Mouse (Mus musculus) limb, embryonic 15.5 days (tissue): ENCODE measurements around the gene Vps26a. TPM values are rescaled to one million over a fixed set of nuclear protein-coding genes. Genes with fewer than 3 reads are reported as not detected.

Source experiments
- ATAC-seq: fragments of 200-750 bp; cut with Nextera tagmentation; 2 replicates; pipeline ENCODE4 v1.8.0; 2017; ENCODE audit warnings: low read depth, moderate TSS enrichment; ENCODE audit not compliant: insufficient number of reproducible peaks, low FRiP score, low TSS enrichment
- H3K27ac ChIP-seq: fragments of 300-500 bp; sonication (generic); 2 replicates; pipeline ENCODE4 v1.5.1; 2015; ENCODE audit warnings: moderate library complexity, mild to moderate bottlenecking, inconsistent platforms
- H3K27me3 ChIP-seq: fragments of 300-500 bp; sonication (generic); 2 replicates; pipeline ENCODE4 v1.6.1; 2015; ENCODE audit warnings: inconsistent platforms
- H3K36me3 ChIP-seq: fragments of 300-500 bp; sonication (generic); 2 replicates; pipeline ENCODE4 v1.6.1; 2015; ENCODE audit warnings: inconsistent platforms
- H3K4me1 ChIP-seq: fragments of 300-500 bp; sonication (generic); 2 replicates; pipeline ENCODE4 v1.6.1; 2015; ENCODE audit warnings: inconsistent platforms
- H3K4me2 ChIP-seq: fragments of 300-500 bp; sonication (generic); 2 replicates; pipeline ENCODE4 v1.6.1; 2015; ENCODE audit warnings: mild to moderate bottlenecking, inconsistent platforms
- H3K4me3 ChIP-seq: fragments of 300-500 bp; sonication (generic); 2 replicates; pipeline ENCODE4 v1.5.1; 2015; ENCODE audit warnings: mild to moderate bottlenecking, inconsistent platforms
- H3K9ac ChIP-seq: fragments of 300-500 bp; sonication (generic); 2 replicates; pipeline ENCODE4 v1.6.1; 2015; ENCODE audit warnings: inconsistent platforms
- H3K9me3 ChIP-seq: fragments of 300-500 bp; sonication (generic); 2 replicates; pipeline ENCODE4 v1.6.1; 2016; ENCODE audit warnings: inconsistent platforms
- WGBS: fragments of 180-500 bp; shearing (Covaris S2); methylation state at CpG from one replicate; pipeline ENCODE4 v1.1.7; 2015; 5-methylcytosine and 5-hydroxymethylcytosine counted together
- polyA plus RNA-seq: library from polyadenylated mRNA; unstranded; fragments of >200 nt; fragmentation: Nextera tagmentation; extraction: Ambion mirVana; gene quantifications from 2 replicates; pipeline ENCODE4 v1.2.1, GENCODE M21; 2015

Gene Vps26a
- polyA plus RNA-seq, 1 experiment from 2014 or later, result 76.1 TPM

DNA sequence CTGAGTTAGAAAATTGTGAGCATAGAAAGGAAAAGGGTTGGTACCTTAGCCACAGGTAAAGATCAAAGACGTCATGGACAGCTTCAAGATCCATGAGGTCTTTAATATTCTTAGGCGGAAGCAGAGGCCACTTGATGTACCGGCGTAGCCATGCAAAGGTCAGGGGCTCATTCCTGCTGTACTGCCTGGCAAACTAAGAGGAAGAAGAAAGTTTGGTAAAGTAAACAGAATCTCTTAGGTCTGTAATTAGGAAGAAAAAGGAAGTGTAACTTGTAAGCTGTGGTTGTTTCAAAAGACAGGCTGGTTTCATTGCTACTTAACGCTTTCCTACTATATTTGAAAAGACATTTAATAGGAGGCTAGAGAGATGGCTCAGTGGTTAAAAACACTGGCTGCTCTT is 56.2 kb downstream of the Vps26a start:
- Histone ChIP-seq H3K27me3 (no peaks in the 10 kb centered on the region), H3K4me3 (no peak overlapping the region), H3K9ac (no peak overlapping the region), H3K27ac (no peak overlapping the region), H3K36me3 (peaks cover 77% of the 10 kb centered on the region), H3K4me1 (peaks cover 3% of the 10 kb centered on the region; the same call in 1 of the 2 replicates), H3K9me3 (no peaks in the 10 kb centered on the region), H3K4me2 (no peak overlapping the region)
- no peak for ATAC-seq
- 93% methylated on average over 5 of the region's 5 CpGs for WGBS

DNA sequence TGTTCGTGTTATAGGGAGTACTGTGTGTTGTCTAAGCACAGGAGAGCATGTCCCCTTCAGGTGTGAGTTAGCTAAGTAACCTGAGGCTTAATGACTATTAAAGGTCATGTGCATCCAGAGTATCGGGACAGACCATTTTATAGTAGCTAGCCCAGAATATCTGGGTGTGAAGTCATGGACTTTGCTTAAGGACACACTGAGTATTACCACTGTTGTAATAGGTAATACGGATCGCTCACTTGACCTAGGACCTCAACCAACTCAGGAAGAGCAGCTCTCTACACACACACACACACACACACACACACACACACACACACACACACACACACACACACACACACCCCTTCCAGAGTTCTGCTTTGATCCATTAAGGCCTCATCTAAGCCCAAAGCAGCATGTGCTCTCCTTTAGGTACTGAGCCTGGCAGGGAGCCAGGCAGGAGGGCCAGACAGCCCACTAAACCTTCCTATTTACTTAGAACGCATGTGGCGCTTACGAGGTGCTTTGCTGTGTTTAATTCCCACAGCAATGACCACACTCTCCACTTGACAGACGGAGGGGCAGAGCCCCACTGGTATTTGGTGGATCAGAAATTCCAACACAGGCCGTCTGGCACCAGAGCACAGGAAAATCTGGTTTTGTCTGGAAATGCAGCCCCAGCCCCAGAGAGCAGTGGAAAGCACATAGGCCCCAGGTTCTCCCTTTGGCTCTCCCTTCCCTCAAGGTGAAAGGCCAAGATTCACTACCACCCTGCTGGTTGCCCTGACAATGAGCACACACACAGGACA is 61.3 kb downstream of the Vps26a start:
- 29% methylated on average over 9 of the region's 9 CpGs for WGBS
- H3K27ac ChIP-seq, result peak overlapping the region; percentile 9; the same call in 1 of the 2 replicates
- no peaks in the 10 kb centered on the region for H3K27me3 ChIP-seq
- H3K4me2 ChIP-seq, result no peak overlapping the region
- H3K4me3 ChIP-seq, result no peak overlapping the region
- peaks cover 5% of the 10 kb centered on the region; the same call in 1 of the 2 replicates for H3K4me1 ChIP-seq
- no peak overlapping the region for H3K9ac ChIP-seq
- ATAC-seq, result peak; percentile 33; the same call in 1 of the 2 replicates
- H3K36me3 ChIP-seq, result peaks cover 27% of the 10 kb centered on the region
- H3K9me3 ChIP-seq, result no peaks in the 10 kb centered on the region

GRCm38 (mm10) chr10:62422255-62422654 is 64.3 kb downstream of the Vps26a start, which contains the start of gene Hkdc1:
Gene Hkdc1 (minus strand): TSS chr10:62422491.
- WGBS, result 32% methylated on average over 15 of the region's 15 CpGs
- Histone ChIP-seq H3K9ac (no peak within 1 kb of the TSS), H3K4me1 (peaks cover 5% of the 10 kb centered on the region; the same call in 1 of the 2 replicates), H3K27ac (peak within 1 kb of the TSS; percentile 43; the same call in 1 of the 2 replicates), H3K36me3 (no peaks in the 10 kb centered on the region), H3K4me3 (peak within 1 kb of the TSS; percentile 5; the same call in 1 of the 2 replicates), H3K27me3 (no peaks in the 10 kb centered on the region), H3K4me2 (peak within 1 kb of the TSS; percentile 32), H3K9me3 (no peaks in the 10 kb centered on the region)
- ATAC-seq, result 0 out of 2 replicates have a peak, but pooled peaks have one; percentile 10

GRCm38 (mm10) chr10:62421127-62421526 is 65.5 kb downstream of the Vps26a start:
- H3K36me3 ChIP-seq, result no peaks in the 10 kb centered on the region
- no peak overlapping the region for H3K4me3 ChIP-seq
- no peak overlapping the region for H3K9ac ChIP-seq
- no peak overlapping the region for H3K27ac ChIP-seq
- no peak overlapping the region for H3K4me2 ChIP-seq
- H3K4me1 ChIP-seq, result peaks cover 5% of the 10 kb centered on the region; the same call in 1 of the 2 replicates
- 84% methylated on average over 3 of the region's 3 CpGs for WGBS
- no peaks in the 10 kb centered on the region for H3K27me3 ChIP-seq
- ATAC-seq, result no peak
- H3K9me3 ChIP-seq, result no peaks in the 10 kb centered on the region

DNA sequence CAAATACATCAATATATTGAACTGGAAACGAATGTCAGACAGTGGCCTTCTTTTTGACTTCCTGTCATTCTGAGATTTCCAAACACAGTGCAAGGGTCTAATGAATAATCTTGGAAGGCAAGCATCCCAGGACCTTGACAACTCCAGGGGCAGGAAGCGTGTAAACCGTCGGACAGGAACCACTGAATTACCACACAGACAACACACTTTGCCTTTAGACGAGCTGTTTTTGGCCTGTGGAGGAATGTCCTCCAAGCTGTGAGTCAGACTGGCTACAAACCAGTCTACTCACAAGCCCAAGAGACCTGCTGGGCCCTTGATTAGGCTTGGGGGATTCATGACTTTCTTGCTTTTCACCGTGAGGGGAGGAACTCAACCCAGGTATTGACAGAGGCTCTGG is 66.2 kb downstream of the Vps26a start:
- Histone ChIP-seq H3K27ac (no peak overlapping the region), H3K4me3 (no peak overlapping the region), H3K4me1 (peaks cover under 1% of the 10 kb centered on the region; the same call in 1 of the 2 replicates), H3K4me2 (no peak overlapping the region), H3K27me3 (no peaks in the 10 kb centered on the region), H3K36me3 (no peaks in the 10 kb centered on the region), H3K9ac (no peak overlapping the region), H3K9me3 (no peaks in the 10 kb centered on the region)
- no peak for ATAC-seq
- 66% methylated on average over 6 of the region's 6 CpGs for WGBS

DNA sequence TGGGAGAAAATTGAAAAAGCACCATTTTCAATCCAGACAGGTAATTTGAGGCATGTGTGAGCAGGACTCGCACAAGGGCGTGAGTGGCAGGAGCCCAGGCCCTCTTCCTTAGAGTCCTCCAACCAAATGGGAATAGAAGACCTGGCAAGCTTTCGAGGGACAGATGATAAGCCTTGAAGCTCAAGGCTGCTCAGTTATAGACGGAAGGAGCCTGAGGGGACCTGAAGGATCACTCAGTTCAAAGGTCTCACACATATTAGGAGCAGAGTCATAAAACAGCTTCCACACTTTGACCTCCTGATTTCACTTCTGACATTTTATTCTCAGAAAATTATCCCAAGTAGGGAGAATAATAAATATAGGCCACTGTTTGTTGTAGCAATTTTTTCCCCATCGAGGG is 67.2 kb downstream of the Vps26a start:
- Histone ChIP-seq H3K4me2 (no peak overlapping the region), H3K27me3 (no peaks in the 10 kb centered on the region), H3K4me1 (no peaks in the 10 kb centered on the region), H3K9ac (no peak overlapping the region), H3K36me3 (no peaks in the 10 kb centered on the region), H3K4me3 (no peak overlapping the region), H3K27ac (no peak overlapping the region), H3K9me3 (no peaks in the 10 kb centered on the region)
- ATAC-seq, result no peak
- 63% methylated on average over 5 of the region's 5 CpGs for WGBS

- H3K36me3 ChIP-seq, result no peaks in the 10 kb centered on the region
- no peak overlapping the region for H3K27ac ChIP-seq
- H3K4me2 ChIP-seq, result no peak overlapping the region
- no peaks in the 10 kb centered on the region for H3K27me3 ChIP-seq
- H3K9me3 ChIP-seq, result no peaks in the 10 kb centered on the region
- H3K4me1 ChIP-seq, result no peaks in the 10 kb centered on the region
- WGBS, result 74% methylated on average over 7 of the region's 7 CpGs
- no peak for ATAC-seq
- H3K9ac ChIP-seq, result no peak overlapping the region
- H3K4me3 ChIP-seq, result no peak overlapping the region
These were observed 67.7 kb downstream of the Vps26a start for GRCm38 (mm10) chr10:62418831-62419356.

DNA sequence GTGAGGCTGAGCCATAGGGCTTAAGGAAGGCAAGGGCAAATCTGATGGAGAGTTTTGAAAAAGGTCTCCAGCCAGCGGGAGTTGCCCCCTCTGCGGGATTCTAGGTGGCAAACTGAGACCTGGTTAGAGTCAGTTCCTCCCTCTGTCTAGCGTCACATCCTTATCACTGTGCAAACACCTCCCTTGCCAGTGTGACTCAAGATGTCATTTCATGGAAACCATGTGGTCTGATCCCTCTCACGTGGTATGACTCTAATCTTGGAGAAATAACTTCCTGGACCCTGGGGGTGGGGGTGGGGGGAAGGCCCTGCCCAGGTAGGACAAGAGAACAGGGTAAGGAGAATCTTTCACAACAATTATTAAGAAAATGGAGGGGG is 73.0 kb downstream of the Vps26a start:
- no peaks in the 10 kb centered on the region for H3K9me3 ChIP-seq
- no peak for ATAC-seq

GRCm38 (mm10) chr10:62412906-62413605 is 73.5 kb downstream of the Vps26a start:
- ATAC-seq, result no peak; the same call in 1 of the 2 replicates
- H3K4me2 ChIP-seq, result no peak overlapping the region

More for the DNA sequence above, 73.0 kb downstream of the Vps26a start:
- WGBS, result 38% methylated on average over 4 of the region's 4 CpGs
- H3K27me3 ChIP-seq, result no peaks in the 10 kb centered on the region
- H3K4me1 ChIP-seq, result no peaks in the 10 kb centered on the region
- no peak overlapping the region for H3K27ac ChIP-seq
- no peaks in the 10 kb centered on the region for H3K36me3 ChIP-seq
- no peak overlapping the region for H3K4me3 ChIP-seq
- H3K4me2 ChIP-seq, result no peak overlapping the region
- H3K9ac ChIP-seq, result no peak overlapping the region

GRCm38 (mm10) chr10:62411431-62412410 is 74.9 kb downstream of the Vps26a start:
- Histone ChIP-seq H3K36me3 (no peaks in the 10 kb centered on the region), H3K9me3 (no peaks in the 10 kb centered on the region), H3K27me3 (0 out of 2 replicates have a peak, but pooled peaks cover 5% of the 10 kb centered on the region), H3K4me2 (no peak overlapping the region), H3K27ac (no peak overlapping the region), H3K9ac (no peak overlapping the region), H3K4me3 (no peak overlapping the region), H3K4me1 (no peaks in the 10 kb centered on the region)
- no peak for ATAC-seq
- 70% methylated on average over 19 of the region's 19 CpGs for WGBS

More at GRCm38 (mm10) chr10:62412906-62413605, 73.5 kb downstream of the Vps26a start:
- Histone ChIP-seq H3K9me3 (no peaks in the 10 kb centered on the region), H3K4me1 (no peaks in the 10 kb centered on the region), H3K36me3 (no peaks in the 10 kb centered on the region), H3K4me3 (no peak overlapping the region), H3K27me3 (no peaks in the 10 kb centered on the region), H3K27ac (no peak overlapping the region), H3K9ac (no peak overlapping the region)
- WGBS, result 13% methylated on average over 8 of the region's 8 CpGs

GRCm38 (mm10) chr10:62410943-62411342 is 75.7 kb downstream of the Vps26a start:
- H3K9ac ChIP-seq, result no peak overlapping the region
- no peaks in the 10 kb centered on the region for H3K9me3 ChIP-seq
- WGBS, result 11% methylated on average over 5 of the region's 5 CpGs
- no peak overlapping the region for H3K4me3 ChIP-seq
- H3K27me3 ChIP-seq, result 0 out of 2 replicates have a peak, but pooled peaks cover 5% of the 10 kb centered on the region
- no peaks in the 10 kb centered on the region for H3K36me3 ChIP-seq
- no peak overlapping the region for H3K27ac ChIP-seq
- no peak for ATAC-seq
- H3K4me2 ChIP-seq, result no peak overlapping the region
- H3K4me1 ChIP-seq, result no peaks in the 10 kb centered on the region
